Mouse (Mus musculus): ENCODE results near the gene Pcx. TPM values are rescaled to one million over a fixed set of nuclear protein-coding genes. Genes with fewer than 3 reads are reported as not detected.
"Not testable (repeated sequence)": the region's sequence is repeated elsewhere in the genome, so short reads cannot be mapped to it uniquely, and the experiment has no call there.

The Pcx gene
- total RNA-seq, 2 experiments from 2014 or later = 46.8 to 50.8 TPM

GRCm38 (mm10) chr19:4570237-4570613 is 60.0 kb downstream of the Pcx start:
- intact Hi-C loops (cut with DNase I) = no loop called here
- no peak for DNase-seq (ENCODE audit: extremely low spot score in 1 of 2, low spot score in 2 of 2)

- DNase-seq (ENCODE audit: extremely low spot score in 1 of 2, low spot score in 2 of 2) = no peak
- intact Hi-C loops (cut with DNase I) = no loop called here
Observed at GRCm38 (mm10) chr19:4570815-4571214, 60.5 kb downstream of the Pcx start.

- no peak for DNase-seq (ENCODE audit: extremely low spot score in 1 of 2, low spot score in 2 of 2)
- intact Hi-C loops (cut with DNase I) = no loop called here
Observed at GRCm38 (mm10) chr19:4571658-4572057, 61.4 kb downstream of the Pcx start.

- intact Hi-C loops (cut with DNase I) = no loop called here
- DNase-seq (ENCODE audit: extremely low spot score in 1 of 2, low spot score in 2 of 2) = no peak
Observed at GRCm38 (mm10) chr19:4572061-4572460, 61.8 kb downstream of the Pcx start.

GRCm38 (mm10) chr19:4572467-4572866 is 62.2 kb downstream of the Pcx start:
- intact Hi-C loops (cut with DNase I) = no loop called here
- DNase-seq (ENCODE audit: extremely low spot score in 1 of 2, low spot score in 2 of 2) = no peak

- no peak for DNase-seq (ENCODE audit: extremely low spot score in 1 of 2, low spot score in 2 of 2)
Observed at GRCm38 (mm10) chr19:4573241-4573640, 63.0 kb downstream of the Pcx start.

GRCm38 (mm10) chr19:4578799-4579198 is 68.5 kb downstream of the Pcx start:
- intact Hi-C loops (cut with DNase I) = no loop called here
- no peak for DNase-seq (ENCODE audit: extremely low spot score in 1 of 2, low spot score in 2 of 2)

More at GRCm38 (mm10) chr19:4573241-4573640, 63.0 kb downstream of the Pcx start:
- intact Hi-C loops (cut with DNase I) = no loop called here

- DNase-seq (ENCODE audit: extremely low spot score in 1 of 2, low spot score in 2 of 2) = no peak
- intact Hi-C loops (cut with DNase I) = no loop called here
Observed at GRCm38 (mm10) chr19:4579296-4579695, 69.0 kb downstream of the Pcx start.

- intact Hi-C loops (cut with DNase I) = no loop called here
- no peak for DNase-seq (ENCODE audit: extremely low spot score in 1 of 2, low spot score in 2 of 2)
Observed at GRCm38 (mm10) chr19:4583856-4584255, 73.6 kb downstream of the Pcx start.

GRCm38 (mm10) chr19:4586783-4587182 is 76.5 kb downstream of the Pcx start:
- intact Hi-C loops (cut with DNase I); DNase-seq (ENCODE audit: extremely low spot score in 1 of 2, low spot score in 2 of 2): not testable (repeated sequence)

GRCm38 (mm10) chr19:4587426-4587825 is 77.2 kb downstream of the Pcx start:
- intact Hi-C loops (cut with DNase I) = no loop called here
- no peak for DNase-seq (ENCODE audit: extremely low spot score in 1 of 2, low spot score in 2 of 2)

GRCm38 (mm10) chr19:4588430-4588829 is 78.2 kb downstream of the Pcx start:
- DNase-seq (ENCODE audit: extremely low spot score in 1 of 2, low spot score in 2 of 2) = no peak
- intact Hi-C loops (cut with DNase I) = no loop called here

GRCm38 (mm10) chr19:4589081-4589480 is 78.8 kb downstream of the Pcx start:
- DNase-seq (ENCODE audit: extremely low spot score in 1 of 2, low spot score in 2 of 2) = no peak
- intact Hi-C loops (cut with DNase I) = no loop called here

GRCm38 (mm10) chr19:4590025-4590424 is 79.8 kb downstream of the Pcx start:
- intact Hi-C loops (cut with DNase I) = no loop called here
- no peak for DNase-seq (ENCODE audit: extremely low spot score in 1 of 2, low spot score in 2 of 2)

GRCm38 (mm10) chr19:4593792-4594522 is 83.7 kb downstream of the Pcx start:
- no peak for DNase-seq (ENCODE audit: extremely low spot score in 1 of 2, low spot score in 2 of 2)
- intact Hi-C loops (cut with DNase I) = no loop called here

- intact Hi-C loops (cut with DNase I) = no loop called here
- DNase-seq (ENCODE audit: extremely low spot score in 1 of 2, low spot score in 2 of 2) = no peak
Observed at GRCm38 (mm10) chr19:4596071-4596470, 85.8 kb downstream of the Pcx start.

GRCm38 (mm10) chr19:4602459-4602858 is 92.2 kb downstream of the Pcx start:
- no peak for DNase-seq (ENCODE audit: extremely low spot score in 1 of 2, low spot score in 2 of 2)
- intact Hi-C loops (cut with DNase I) = no loop called here

- no peak for DNase-seq (ENCODE audit: extremely low spot score in 1 of 2, low spot score in 2 of 2)
- intact Hi-C loops (cut with DNase I) = no loop called here
Observed at GRCm38 (mm10) chr19:4603801-4604723, 93.8 kb downstream of the Pcx start.

- intact Hi-C loops (cut with DNase I) = no loop called here
- DNase-seq (ENCODE audit: extremely low spot score in 1 of 2, low spot score in 2 of 2) = no peak
Observed at GRCm38 (mm10) chr19:4605654-4606053, 95.4 kb downstream of the Pcx start.

- DNase-seq (ENCODE audit: extremely low spot score in 1 of 2, low spot score in 2 of 2) = no peak
- intact Hi-C loops (cut with DNase I) = no loop called here
Observed at GRCm38 (mm10) chr19:4607406-4607805, 97.1 kb downstream of the Pcx start.
